Mouse (Mus musculus) kidney, adult 2 months (tissue): ENCODE measurements at regions not wholly inside any gene's neighbourhood (a gene's known extent, or its start where the extent isn't known, plus 50 kb on each side); places are given as distances from the start of the nearest gene placed in this dataset.

Source experiments
- CTCF ChIP-seq: fragments of 200-500 bp; conservative IDR thresholded peaks from 2 replicates; pipeline ENCODE4 v1.5.1; 2011; ENCODE audit warnings: low read depth, mild to moderate bottlenecking, control low read depth, low read length, moderate library complexity, mixed read lengths; ENCODE audit not compliant: insufficient read depth, insufficient read length
- POLR2A ChIP-seq: fragments of 200-500 bp; IDR thresholded peaks from one replicate; pipeline ENCODE4 v1.6.1; 2011; ENCODE audit warnings: low read depth, low read length, control low read depth

GRCm38 (mm10) chr10:95760121-95760870 is 82.4 kb downstream of the Gm33543 start:
- TF ChIP-seq CTCF (no peak), POLR2A (no peak)
